Mouse (Mus musculus) midbrain, embryonic 12.5 days (tissue): ENCODE data around the gene Zcchc12. TPM values are rescaled to one million over a fixed set of nuclear protein-coding genes. Genes with fewer than 3 reads are reported as not detected.

Experiments
- ATAC-seq: fragments of 200-750 bp; cut with Nextera tagmentation; 2 replicates; pipeline ENCODE4 v1.8.0; 2017; ENCODE audit warnings: low read depth, moderate TSS enrichment, moderate library complexity; ENCODE audit not compliant: low FRiP score
- H3K27ac ChIP-seq: fragments of 300-500 bp; sonication (generic); replicated peaks from 2 replicates; pipeline ENCODE4 v1.5.1; 2016; ENCODE audit warnings: mild to moderate bottlenecking
- H3K27me3 ChIP-seq: fragments of 300-500 bp; sonication (generic); 2 replicates; pipeline ENCODE4 v1.6.1; 2016; ENCODE audit warnings: mild to moderate bottlenecking
- H3K36me3 ChIP-seq: fragments of 300-500 bp; sonication (generic); 2 replicates; pipeline ENCODE4 v1.6.1; 2016
- H3K4me1 ChIP-seq: fragments of 300-500 bp; sonication (generic); 2 replicates; pipeline ENCODE4 v1.6.1; 2016
- H3K4me2 ChIP-seq: fragments of 300-500 bp; sonication (generic); replicated peaks from 2 replicates; pipeline ENCODE4 v1.6.1; 2016; ENCODE audit warnings: mild to moderate bottlenecking, moderate library complexity
- H3K4me3 ChIP-seq: fragments of 300-500 bp; sonication (generic); 2 replicates; pipeline ENCODE4 v1.5.1; 2016; ENCODE audit warnings: mild to moderate bottlenecking
- H3K9ac ChIP-seq: fragments of 300-500 bp; sonication (generic); replicated peaks from 2 replicates; pipeline ENCODE4 v1.6.1; 2016; ENCODE audit warnings: mild to moderate bottlenecking, moderate library complexity
- H3K9me3 ChIP-seq: fragments of 300-500 bp; sonication (generic); 2 replicates; pipeline ENCODE4 v1.6.1; 2016; ENCODE audit warnings: mild to moderate bottlenecking
- WGBS: fragments of 180-500 bp; shearing (Covaris S2); methylation state at CpG from one replicate; pipeline ENCODE4 v1.1.7; 2016; 5-methylcytosine and 5-hydroxymethylcytosine counted together
- polyA plus RNA-seq: library from polyadenylated mRNA; unstranded; fragments of >200 nt; fragmentation: Nextera tagmentation; extraction: Ambion mirVana; gene quantifications from 2 replicates; pipeline ENCODE4 v1.2.1, GENCODE M21; 2016

The Zcchc12 gene
- 84.1 and 84.6 TPM in 2 replicates for polyA plus RNA-seq

GRCm38 (mm10) chrX:36195736-36196525, at the start of gene Zcchc12:
Zcchc12 (plus strand) TSS chrX:36195904.
- Histone ChIP-seq H3K9me3 (no peaks in the 10 kb centered on the region), H3K9ac (peak within 1 kb of the TSS; percentile 39), H3K4me1 (peaks cover 13% of the 10 kb centered on the region; the same call in 1 of the 2 replicates), H3K36me3 (no peaks in the 10 kb centered on the region), H3K4me3 (peak within 1 kb of the TSS; percentile 42), H3K27me3 (no peaks in the 10 kb centered on the region; the same call in 1 of the 2 replicates), H3K27ac (peak within 1 kb of the TSS; percentile 49; the same call in 1 of the 2 replicates), H3K4me2 (peak within 1 kb of the TSS; percentile 53)
- peak; percentile 53 for ATAC-seq
- 23% methylated on average over 28 of the region's 28 CpGs for WGBS

DNA sequence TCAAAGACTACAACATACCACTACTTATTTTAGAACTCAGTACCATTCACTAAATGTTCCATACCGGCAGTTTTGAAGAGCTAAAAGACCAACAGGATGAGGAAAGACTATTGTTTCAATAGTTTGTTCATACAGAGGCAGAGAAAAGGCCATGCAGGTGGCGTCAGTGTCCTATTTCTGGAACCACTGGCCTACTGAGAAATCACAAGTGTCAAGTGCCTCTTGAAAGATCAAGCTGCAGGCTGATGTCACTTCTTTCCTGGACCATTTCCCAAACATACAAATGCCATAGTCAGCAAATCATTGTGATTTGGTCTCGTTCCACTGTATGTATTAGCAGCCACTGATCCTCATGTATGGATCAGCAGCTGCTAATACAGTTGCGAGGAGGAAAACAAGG, 49.0 kb upstream of the Zcchc12 start:
- no peak overlapping the region for H3K27ac ChIP-seq
- no peaks in the 10 kb centered on the region for H3K9me3 ChIP-seq
- 77% methylated on average over 4 of the region's 4 CpGs for WGBS
- no peak overlapping the region for H3K9ac ChIP-seq
- H3K4me2 ChIP-seq = no peak overlapping the region
- no peaks in the 10 kb centered on the region for H3K4me1 ChIP-seq
- no peaks in the 10 kb centered on the region for H3K36me3 ChIP-seq
- no peaks in the 10 kb centered on the region for H3K27me3 ChIP-seq
- H3K4me3 ChIP-seq = no peak overlapping the region
- no peak for ATAC-seq

DNA sequence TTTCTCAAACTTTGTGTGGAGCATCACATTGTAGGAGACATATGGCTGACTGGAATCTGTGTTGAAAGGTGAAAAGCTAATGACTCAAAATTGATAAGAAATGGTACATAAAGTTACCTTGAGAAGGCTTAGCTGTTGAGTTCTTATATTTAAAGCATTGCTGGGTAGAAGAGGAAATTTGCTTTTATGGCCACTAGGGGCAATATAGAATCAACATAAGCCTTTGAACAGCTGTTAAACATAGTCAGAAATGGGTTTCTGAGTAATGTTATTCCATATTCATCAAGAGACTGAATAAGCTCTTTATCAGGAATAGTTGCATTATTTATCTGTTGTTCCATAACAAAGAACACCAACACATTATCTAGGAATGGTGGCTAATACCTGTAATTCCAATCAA, 45.6 kb upstream of the Zcchc12 start:
- no peak overlapping the region for H3K4me3 ChIP-seq
- no peaks in the 10 kb centered on the region for H3K4me1 ChIP-seq
- H3K9ac ChIP-seq = no peak overlapping the region
- no peaks in the 10 kb centered on the region for H3K27me3 ChIP-seq
- no peak overlapping the region for H3K4me2 ChIP-seq
- no peaks in the 10 kb centered on the region for H3K9me3 ChIP-seq
- ATAC-seq = no peak
- H3K27ac ChIP-seq = no peak overlapping the region
- no peaks in the 10 kb centered on the region for H3K36me3 ChIP-seq

DNA sequence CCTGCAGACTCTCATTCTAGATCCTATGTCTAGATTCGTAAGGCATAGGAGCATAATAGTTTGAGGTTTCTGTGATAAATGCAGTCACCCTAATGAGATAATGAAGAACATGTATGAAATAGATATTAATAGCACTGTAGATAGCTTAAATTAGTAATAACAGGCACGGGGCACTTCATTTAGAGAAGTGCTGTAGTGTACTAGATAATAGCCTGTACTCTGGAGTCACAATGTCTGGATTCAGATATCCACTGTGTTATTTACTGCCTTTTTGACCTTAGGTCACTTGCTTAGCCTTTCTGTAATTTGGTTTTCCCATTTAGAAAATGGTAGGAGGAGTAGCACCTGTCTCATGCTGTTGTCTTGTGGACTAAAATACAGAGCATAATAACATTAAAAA, 39.0 kb upstream of the Zcchc12 start:
- WGBS = 83% methylated on average over 2 of the region's 2 CpGs
- Histone ChIP-seq H3K9me3 (no peaks in the 10 kb centered on the region), H3K27me3 (no peaks in the 10 kb centered on the region), H3K9ac (no peak overlapping the region), H3K4me3 (no peak overlapping the region), H3K36me3 (no peaks in the 10 kb centered on the region), H3K4me2 (no peak overlapping the region), H3K27ac (no peak overlapping the region), H3K4me1 (no peaks in the 10 kb centered on the region)
- no peak for ATAC-seq

DNA sequence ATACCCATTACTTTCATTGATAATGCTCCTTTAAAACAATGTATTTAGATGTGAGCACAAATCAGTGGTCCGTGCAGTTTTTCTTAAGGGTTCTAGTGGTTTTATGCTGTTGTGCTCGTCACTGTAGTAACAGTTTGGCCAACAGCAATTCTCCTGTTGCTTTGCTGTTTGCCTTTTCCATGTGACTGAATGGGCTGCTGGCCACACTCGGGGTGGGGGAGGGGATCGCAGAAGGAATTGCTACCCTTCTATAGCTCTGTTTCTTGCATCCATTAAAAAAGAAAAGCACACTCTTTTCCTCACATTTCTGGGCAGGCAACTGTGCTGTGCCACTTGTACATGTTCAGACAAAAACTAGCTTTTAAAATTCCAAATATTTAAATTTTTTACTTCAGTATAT, 34.1 kb upstream of the Zcchc12 start:
- Histone ChIP-seq H3K27me3 (no peaks in the 10 kb centered on the region), H3K9ac (no peak overlapping the region), H3K4me3 (no peak overlapping the region), H3K4me2 (no peak overlapping the region), H3K27ac (no peak overlapping the region), H3K36me3 (no peaks in the 10 kb centered on the region), H3K4me1 (no peaks in the 10 kb centered on the region), H3K9me3 (no peaks in the 10 kb centered on the region)
- no peak for ATAC-seq
- 34% methylated on average over 4 of the region's 4 CpGs for WGBS

GRCm38 (mm10) chrX:36183625-36184024, 12.1 kb upstream of the Zcchc12 start:
- Histone ChIP-seq H3K4me2 (no peak overlapping the region), H3K27me3 (no peaks in the 10 kb centered on the region), H3K9ac (no peak overlapping the region), H3K4me1 (no peaks in the 10 kb centered on the region), H3K4me3 (no peak overlapping the region), H3K36me3 (no peaks in the 10 kb centered on the region), H3K9me3 (no peaks in the 10 kb centered on the region), H3K27ac (no peak overlapping the region)
- ATAC-seq = no peak

- no peak overlapping the region for H3K4me3 ChIP-seq
- no peaks in the 10 kb centered on the region for H3K4me1 ChIP-seq
- 0 out of 2 replicates have a peak, but pooled peaks have one; percentile 41 for ATAC-seq
- no peak overlapping the region for H3K9ac ChIP-seq
- no peak overlapping the region for H3K4me2 ChIP-seq
- no peaks in the 10 kb centered on the region for H3K36me3 ChIP-seq
- no peaks in the 10 kb centered on the region for H3K27me3 ChIP-seq
- WGBS = 58% methylated on average over 5 of the region's 5 CpGs
- peak overlapping the region; percentile 8; the same call in 1 of the 2 replicates for H3K27ac ChIP-seq
- no peaks in the 10 kb centered on the region for H3K9me3 ChIP-seq
Observed at GRCm38 (mm10) chrX:36186036-36186435, 9.7 kb upstream of the Zcchc12 start.

- Histone ChIP-seq H3K36me3 (no peaks in the 10 kb centered on the region), H3K9ac (no peak overlapping the region), H3K4me1 (no peaks in the 10 kb centered on the region), H3K27me3 (no peaks in the 10 kb centered on the region), H3K27ac (peak overlapping the region; percentile 8; the same call in 1 of the 2 replicates), H3K9me3 (no peaks in the 10 kb centered on the region), H3K4me3 (no peak overlapping the region), H3K4me2 (no peak overlapping the region)
- WGBS = 34% methylated on average over 6 of the region's 6 CpGs
- peak; percentile 83; the same call in 1 of the 2 replicates for ATAC-seq
Observed at GRCm38 (mm10) chrX:36186443-36186842, 9.3 kb upstream of the Zcchc12 start.

DNA sequence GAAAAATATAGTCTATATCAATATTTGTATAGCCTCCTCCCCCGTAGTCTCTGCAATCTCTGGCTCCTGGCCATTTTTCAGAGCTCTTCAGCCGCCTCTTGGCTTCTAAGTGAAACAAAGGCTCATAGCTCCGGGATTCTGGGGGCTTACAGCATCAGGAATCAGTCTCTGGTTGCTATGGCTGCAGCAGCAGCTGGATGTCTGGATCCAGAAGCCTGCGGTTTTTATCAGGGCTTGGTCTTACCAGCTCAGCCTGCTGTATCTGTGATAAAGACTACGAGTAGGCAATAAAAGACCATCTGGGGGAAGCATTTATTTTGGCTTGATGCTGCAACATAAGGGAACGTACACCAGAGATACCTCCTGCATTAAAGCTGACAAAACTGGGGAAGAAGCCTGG, 1.8 kb upstream of the Zcchc12 start:
- Histone ChIP-seq H3K4me1 (peaks cover 13% of the 10 kb centered on the region; the same call in 1 of the 2 replicates), H3K27me3 (no peaks in the 10 kb centered on the region; the same call in 1 of the 2 replicates), H3K27ac (peak overlapping the region; percentile 54), H3K36me3 (no peaks in the 10 kb centered on the region), H3K4me3 (no peak overlapping the region), H3K9me3 (no peaks in the 10 kb centered on the region), H3K9ac (no peak overlapping the region), H3K4me2 (no peak overlapping the region)
- ATAC-seq = peak; percentile 53
- 27% methylated on average over 6 of the region's 6 CpGs for WGBS

DNA sequence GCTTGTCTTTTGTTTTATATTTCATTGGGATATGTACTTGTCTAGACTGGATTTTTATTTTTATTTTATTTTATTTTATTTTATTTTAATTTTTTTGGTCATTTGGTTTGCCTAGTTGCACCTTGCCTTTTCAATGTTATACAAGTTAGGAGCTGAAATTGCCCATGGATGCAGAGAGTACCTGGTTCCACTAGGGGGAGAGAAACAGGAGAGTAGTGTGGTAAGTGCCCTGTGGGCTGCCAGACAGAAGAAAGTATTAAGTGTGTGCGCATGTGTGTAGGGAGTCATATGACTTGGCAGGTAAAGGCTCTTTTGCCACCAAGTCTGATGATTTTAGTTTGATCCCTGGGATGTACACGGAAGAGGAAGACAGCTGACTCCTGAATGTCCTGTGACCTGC, 13.8 kb downstream of the Zcchc12 start:
- whole genome bisulfite sequencing = 60% methylated on average over 2 of the region's 2 CpGs
- no peaks in the 10 kb centered on the region for H3K9me3 ChIP-seq
- H3K4me2 ChIP-seq = no peak overlapping the region
- no peak overlapping the region for H3K4me3 ChIP-seq
- no peak overlapping the region for H3K27ac ChIP-seq
- no peak for ATAC-seq
- H3K27me3 ChIP-seq = no peaks in the 10 kb centered on the region
- H3K36me3 ChIP-seq = no peaks in the 10 kb centered on the region
- H3K4me1 ChIP-seq = no peaks in the 10 kb centered on the region
- no peak overlapping the region for H3K9ac ChIP-seq

- H3K4me2 ChIP-seq = no peak overlapping the region
- H3K4me3 ChIP-seq = no peak overlapping the region
- 89% methylated on average over 3 of the region's 3 CpGs for WGBS
- no peaks in the 10 kb centered on the region for H3K36me3 ChIP-seq
- no peak for ATAC-seq
- H3K4me1 ChIP-seq = no peaks in the 10 kb centered on the region
- no peaks in the 10 kb centered on the region for H3K9me3 ChIP-seq
- no peak overlapping the region for H3K27ac ChIP-seq
- no peak overlapping the region for H3K9ac ChIP-seq
- no peaks in the 10 kb centered on the region for H3K27me3 ChIP-seq
Observed at GRCm38 (mm10) chrX:36211216-36211615, 15.5 kb downstream of the Zcchc12 start.

GRCm38 (mm10) chrX:36221366-36221765, 25.7 kb downstream of the Zcchc12 start:
- H3K4me2 ChIP-seq = no peak overlapping the region
- no peaks in the 10 kb centered on the region for H3K9me3 ChIP-seq
- ATAC-seq = no peak
- no peaks in the 10 kb centered on the region for H3K36me3 ChIP-seq
- no peak overlapping the region for H3K4me3 ChIP-seq
- no peaks in the 10 kb centered on the region for H3K27me3 ChIP-seq
- no peak overlapping the region for H3K9ac ChIP-seq
- WGBS = 43% methylated on average over 2 of the region's 2 CpGs
- no peaks in the 10 kb centered on the region for H3K4me1 ChIP-seq
- H3K27ac ChIP-seq = no peak overlapping the region
